Mouse (Mus musculus) embryonic fibroblast, embryonic 13.5 days (primary cell): ENCODE measurements around the gene Sorcs2.

ENCODE experiments used
- CTCF ChIP-seq: IDR thresholded peaks from 2 replicates; pipeline ENCODE4 v1.5.1; 2011; ENCODE audit warnings: mild to moderate bottlenecking, control low read depth, low read length, moderate library complexity, borderline replicate concordance; ENCODE audit not compliant: insufficient read depth
- POLR2A ChIP-seq: IDR thresholded peaks from 2 replicates; pipeline ENCODE4 v1.6.1; 2011; ENCODE audit warnings: low read depth, mild to moderate bottlenecking, control low read depth, low read length, moderate library complexity

DNA sequence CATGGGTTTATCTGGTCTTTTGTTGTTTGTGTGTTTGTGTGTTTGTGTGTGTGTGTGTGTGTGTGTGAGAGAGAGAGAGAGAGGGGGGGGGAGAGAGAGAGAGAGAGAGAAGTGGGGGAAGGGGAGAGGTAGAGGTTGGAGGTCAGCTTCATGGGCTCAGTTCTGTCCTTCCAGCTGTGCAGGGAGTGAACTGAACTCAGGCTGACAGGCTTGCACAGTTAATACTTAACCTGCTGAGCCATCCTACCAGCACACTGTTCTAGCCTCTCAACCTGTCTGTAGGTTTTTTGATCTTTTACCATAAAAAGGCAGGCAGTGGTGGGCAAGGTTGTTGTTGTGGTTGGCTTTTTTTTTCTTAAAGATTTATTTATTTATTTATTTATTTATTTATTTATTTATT lies 26.7 kb upstream of the Sorcs2 start:
- TF ChIP-seq CTCF (no peak), POLR2A (no peak)
